Mouse (Mus musculus): ENCODE results near the gene Rgs7. TPM values are rescaled to one million over a fixed set of nuclear protein-coding genes. Genes with fewer than 3 reads are reported as not detected.

Rgs7 gene
- polyA plus RNA-seq, 2 experiments, result not detected

- ATAC-seq (ENCODE audit: insufficient read depth), result no peak
- no peak overlapping the region for H3K4me2 ChIP-seq (ENCODE audit: low read depth)
- no peaks in the 10 kb centered on the region for H3K4me1 ChIP-seq (replicated peaks; ENCODE audit: control insufficient read depth in 2 of 2, insufficient read depth in 2 of 2, low read length in 1 of 2)
- no peak overlapping the region for H3K4me3 ChIP-seq (ENCODE audit: insufficient read depth in 1 of 2, low read depth in 2 of 2, low read length in 2 of 2)
- H3K27ac ChIP-seq, result no peak overlapping the region
- no peak overlapping the region for H3K9ac ChIP-seq (replicated peaks)
- no peaks in the 10 kb centered on the region for H3K27me3 ChIP-seq (ENCODE audit: control insufficient read depth, insufficient read depth, low read length)
- TF ChIP-seq CTCF (IDR thresholded peaks at IDR 0.05; ENCODE audit: low read depth) (no peak), EP300 (IDR thresholded peaks at IDR 0.05; ENCODE audit: low read depth) (no peak)
- no peak for DNase-seq (ENCODE audit: low read depth in 3 of 3, low spot score in 3 of 3)
- no peaks in the 10 kb centered on the region for H3K36me3 ChIP-seq (replicated peaks; ENCODE audit: control insufficient read depth, insufficient read depth, low read depth)
- WGBS (ENCODE audit: insufficient replicate concordance), result 30% methylated on average over 3 of the region's 3 CpGs
- no peaks in the 10 kb centered on the region for H3K9me3 ChIP-seq (ENCODE audit: control insufficient read depth, low read length)
Measured at GRCm38 (mm10) chr1:175184736-175185135, 307.6 kb downstream of the Rgs7 start.

GRCm38 (mm10) chr1:175178733-175179132, 313.6 kb downstream of the Rgs7 start:
- no peak for ATAC-seq (ENCODE audit: insufficient read depth)
- Histone ChIP-seq H3K27me3 (ENCODE audit: control insufficient read depth, insufficient read depth, low read length) (no peaks in the 10 kb centered on the region), H3K27ac (no peak overlapping the region), H3K4me2 (ENCODE audit: low read depth) (no peak overlapping the region), H3K4me3 (ENCODE audit: insufficient read depth in 1 of 2, low read depth in 2 of 2, low read length in 2 of 2) (no peak overlapping the region), H3K4me1 (replicated peaks; ENCODE audit: control insufficient read depth in 2 of 2, insufficient read depth in 2 of 2, low read length in 1 of 2) (no peaks in the 10 kb centered on the region), H3K9me3 (ENCODE audit: control insufficient read depth, low read length) (no peaks in the 10 kb centered on the region), H3K36me3 (replicated peaks; ENCODE audit: control insufficient read depth, insufficient read depth, low read depth) (no peaks in the 10 kb centered on the region), H3K9ac (replicated peaks) (no peak overlapping the region)
- 65% methylated on average over 1 of the region's 1 CpGs for WGBS (ENCODE audit: insufficient replicate concordance)
- no peak for DNase-seq (ENCODE audit: low read depth in 3 of 3, low spot score in 3 of 3)
- no peak for TF ChIP-seq CTCF (IDR thresholded peaks at IDR 0.05; ENCODE audit: low read depth)
- TF ChIP-seq EP300 (IDR thresholded peaks at IDR 0.05; ENCODE audit: low read depth), result no peak

- ATAC-seq (ENCODE audit: insufficient read depth) (no peak), DNase-seq (ENCODE audit: low read depth in 3 of 3, low spot score in 3 of 3) (no peak)
- no peak overlapping the region for H3K9ac ChIP-seq (replicated peaks)
- 39% methylated on average over 5 of the region's 5 CpGs for WGBS (ENCODE audit: insufficient replicate concordance)
- TF ChIP-seq CTCF (IDR thresholded peaks at IDR 0.05; ENCODE audit: low read depth), result no peak
- no peak for TF ChIP-seq EP300 (IDR thresholded peaks at IDR 0.05; ENCODE audit: low read depth)
- H3K9me3 ChIP-seq (ENCODE audit: control insufficient read depth, low read length), result no peaks in the 10 kb centered on the region
- H3K36me3 ChIP-seq (replicated peaks; ENCODE audit: control insufficient read depth, insufficient read depth, low read depth), result no peaks in the 10 kb centered on the region
- H3K4me2 ChIP-seq (ENCODE audit: low read depth), result no peak overlapping the region
- no peaks in the 10 kb centered on the region for H3K27me3 ChIP-seq (ENCODE audit: control insufficient read depth, insufficient read depth, low read length)
- no peak overlapping the region for H3K27ac ChIP-seq
- H3K4me3 ChIP-seq (ENCODE audit: insufficient read depth in 1 of 2, low read depth in 2 of 2, low read length in 2 of 2), result no peak overlapping the region
- H3K4me1 ChIP-seq (replicated peaks; ENCODE audit: control insufficient read depth in 2 of 2, insufficient read depth in 2 of 2, low read length in 1 of 2), result no peaks in the 10 kb centered on the region
Measured at GRCm38 (mm10) chr1:175174918-175175675, 317.2 kb downstream of the Rgs7 start.

- H3K4me3 ChIP-seq (ENCODE audit: insufficient read depth in 1 of 2, low read depth in 2 of 2, low read length in 2 of 2), result no peak overlapping the region
- no peaks in the 10 kb centered on the region for H3K27me3 ChIP-seq (ENCODE audit: control insufficient read depth, insufficient read depth, low read length)
- H3K36me3 ChIP-seq (replicated peaks; ENCODE audit: control insufficient read depth, insufficient read depth, low read depth), result no peaks in the 10 kb centered on the region
- H3K4me2 ChIP-seq (ENCODE audit: low read depth), result no peak overlapping the region
- no peaks in the 10 kb centered on the region for H3K9me3 ChIP-seq (ENCODE audit: control insufficient read depth, low read length)
- no peaks in the 10 kb centered on the region for H3K4me1 ChIP-seq (replicated peaks; ENCODE audit: control insufficient read depth in 2 of 2, insufficient read depth in 2 of 2, low read length in 1 of 2)
- H3K9ac ChIP-seq (replicated peaks), result no peak overlapping the region
- WGBS (ENCODE audit: insufficient replicate concordance), result 58% methylated on average over 1 of the region's 1 CpGs
- no peak overlapping the region for H3K27ac ChIP-seq
- ATAC-seq (ENCODE audit: insufficient read depth) (no peak), DNase-seq (ENCODE audit: low read depth in 3 of 3, low spot score in 3 of 3) (no peak)
- TF ChIP-seq EP300 (IDR thresholded peaks at IDR 0.05; ENCODE audit: low read depth) (no peak), CTCF (IDR thresholded peaks at IDR 0.05; ENCODE audit: low read depth) (no peak)
Measured at GRCm38 (mm10) chr1:175155469-175155868, 336.8 kb downstream of the Rgs7 start.

GRCm38 (mm10) chr1:175143051-175143450, 349.2 kb downstream of the Rgs7 start:
- no peak for ATAC-seq (ENCODE audit: insufficient read depth)
- no peak overlapping the region for H3K9ac ChIP-seq (replicated peaks)
- no peaks in the 10 kb centered on the region for H3K27me3 ChIP-seq (ENCODE audit: control insufficient read depth, insufficient read depth, low read length)
- no peaks in the 10 kb centered on the region for H3K36me3 ChIP-seq (replicated peaks; ENCODE audit: control insufficient read depth, insufficient read depth, low read depth)
- H3K4me2 ChIP-seq (ENCODE audit: low read depth), result no peak overlapping the region
- no peaks in the 10 kb centered on the region for H3K9me3 ChIP-seq (ENCODE audit: control insufficient read depth, low read length)
- no peak for TF ChIP-seq EP300 (IDR thresholded peaks at IDR 0.05; ENCODE audit: low read depth)
- TF ChIP-seq CTCF (IDR thresholded peaks at IDR 0.05; ENCODE audit: low read depth), result no peak
- no peak overlapping the region for H3K4me3 ChIP-seq (ENCODE audit: insufficient read depth in 1 of 2, low read depth in 2 of 2, low read length in 2 of 2)
- no peak overlapping the region for H3K27ac ChIP-seq
- DNase-seq (ENCODE audit: low read depth in 3 of 3, low spot score in 3 of 3), result no peak
- H3K4me1 ChIP-seq (replicated peaks; ENCODE audit: control insufficient read depth in 2 of 2, insufficient read depth in 2 of 2, low read length in 1 of 2), result no peaks in the 10 kb centered on the region
- 52% methylated on average over 4 of the region's 4 CpGs for WGBS (ENCODE audit: insufficient replicate concordance)

Measured in liver, embryonic 14.5 days (tissue).